Mouse (Mus musculus) midbrain, postnatal 0 days (tissue): Measurements from ENCODE around the gene Uck2. TPM values are rescaled to one million over a fixed set of nuclear protein-coding genes. Genes with fewer than 3 reads are reported as not detected.

Experiments used
- ATAC-seq: fragments of 200-750 bp; cut with Nextera tagmentation; 2 replicates; pipeline ENCODE4 v1.8.0; 2017; ENCODE audit warnings: moderate number of reproducible peaks, mild to moderate bottlenecking, moderate TSS enrichment, moderate library complexity; ENCODE audit not compliant: low FRiP score
- DNase-seq: peaks from one replicate; pipeline ENCODE4 v3.0.0-alpha.2; 2015; ENCODE audit warnings: low spot score
- H3K27ac ChIP-seq: fragments of 300-500 bp; sonication (generic); 2 replicates; pipeline ENCODE4 v1.5.1; 2014; ENCODE audit warnings: low read depth, mild to moderate bottlenecking, low read length, mixed read lengths
- H3K27me3 ChIP-seq: fragments of 300-500 bp; sonication (generic); 2 replicates; pipeline ENCODE4 v1.6.1; 2014; ENCODE audit warnings: low read length, control low read depth, mixed read lengths; ENCODE audit not compliant: insufficient read depth
- H3K36me3 ChIP-seq: fragments of 300-500 bp; sonication (generic); 2 replicates; pipeline ENCODE4 v1.6.1; 2014; ENCODE audit warnings: low read length, control low read depth, mixed read lengths; ENCODE audit not compliant: insufficient read depth
- H3K4me1 ChIP-seq: fragments of 300-500 bp; sonication (generic); 2 replicates; pipeline ENCODE4 v1.6.1; 2014; ENCODE audit warnings: mild to moderate bottlenecking, control low read depth, antibody characterized with exemption, low read length, mixed read lengths; ENCODE audit not compliant: insufficient read depth
- H3K4me2 ChIP-seq: fragments of 300-500 bp; sonication (generic); 2 replicates; pipeline ENCODE4 v1.6.1; 2014; ENCODE audit warnings: low read depth, mild to moderate bottlenecking, low read length, mixed read lengths; ENCODE audit not compliant: poor library complexity, severe bottlenecking
- H3K4me3 ChIP-seq: fragments of 300-500 bp; sonication (generic); 2 replicates; pipeline ENCODE4 v1.5.1; 2014; ENCODE audit warnings: low read depth, mild to moderate bottlenecking, low read length, moderate library complexity
- H3K9ac ChIP-seq: fragments of 300-500 bp; sonication (generic); replicated peaks from 2 replicates; pipeline ENCODE4 v1.6.1; 2014; ENCODE audit warnings: mild to moderate bottlenecking, low read length, moderate library complexity, mixed read lengths; ENCODE audit not compliant: poor library complexity, severe bottlenecking
- H3K9me3 ChIP-seq: fragments of 300-500 bp; sonication (generic); 2 replicates; pipeline ENCODE4 v1.6.1; 2016; ENCODE audit warnings: low read length, control low read depth
- CTCF ChIP-seq: IDR thresholded peaks from 2 replicates; pipeline ENCODE4 v1.5.1; 2016; ENCODE audit warnings: antibody characterized with exemption, mild to moderate bottlenecking
- WGBS: fragments of 180-500 bp; shearing (Covaris S2); extraction: QIAGEN DNeasy Blood & Tissue Kit; methylation state at CpG from one replicate; pipeline ENCODE4 v1.1.7; 2014; 5-methylcytosine and 5-hydroxymethylcytosine counted together
- polyA plus RNA-seq: library from polyadenylated mRNA; unstranded; fragments of >200 nt; fragmentation: Nextera tagmentation; extraction: Ambion mirVana; gene quantifications from 2 replicates; pipeline ENCODE4 v1.2.1, GENCODE M21; 2015
- total RNA-seq: library from RNA; depleted of rRNA; stranded (reverse); fragments of >200 nt; gene quantifications from 2 replicates; pipeline ENCODE4 v1.2.3, GENCODE M21; 2014

The Uck2 gene
- total and polyA plus RNA-seq, 2 experiments from 2014 or later, result 42.7 to 74.2 TPM

DNA sequence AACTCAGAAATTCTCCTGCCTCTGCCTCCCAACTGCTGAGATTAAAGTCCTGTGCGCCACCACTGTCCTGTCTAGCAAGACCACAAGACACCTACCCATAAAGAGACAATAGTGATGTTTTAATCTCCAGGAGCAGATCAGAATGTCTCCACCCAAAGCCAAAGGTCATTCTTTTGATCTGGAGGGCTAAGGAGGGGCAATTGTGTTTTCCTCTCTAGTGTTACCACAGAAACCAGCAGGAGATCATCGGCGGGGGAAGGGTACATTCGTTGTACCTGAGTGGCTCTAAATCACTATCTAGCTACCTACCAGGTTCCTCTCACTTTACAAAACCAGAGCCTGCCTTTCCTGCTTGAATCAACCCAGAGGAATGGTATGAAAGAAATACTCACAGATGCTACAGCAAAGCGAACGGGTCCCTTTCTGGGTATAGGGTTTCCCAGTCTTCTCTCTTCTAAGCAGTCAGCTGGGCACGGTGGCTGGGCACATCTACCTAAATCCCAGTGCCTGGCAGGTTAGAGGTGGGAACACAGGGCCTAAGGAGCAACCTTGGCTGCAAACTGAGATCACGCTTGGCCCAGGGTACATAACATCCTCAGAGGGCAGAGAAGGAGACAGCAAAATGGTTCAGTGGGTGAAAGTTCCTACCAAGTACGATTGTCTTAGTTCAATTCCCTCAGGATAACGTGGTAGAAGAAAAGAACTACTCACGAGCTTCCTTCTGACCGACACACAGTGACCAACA lies 10.3 kb downstream of the Uck2 start:
- no peak for DNase-seq
- Histone ChIP-seq H3K36me3 (no peaks in the 10 kb centered on the region), H3K9ac (no peak overlapping the region), H3K4me2 (no peak overlapping the region), H3K4me3 (no peak overlapping the region), H3K27me3 (no peaks in the 10 kb centered on the region), H3K4me1 (peaks cover 19% of the 10 kb centered on the region), H3K9me3 (no peaks in the 10 kb centered on the region), H3K27ac (no peak overlapping the region)
- no peak for TF ChIP-seq CTCF
- ATAC-seq, result no peak
- WGBS, result 86% methylated on average over 12 of the region's 12 CpGs

DNA sequence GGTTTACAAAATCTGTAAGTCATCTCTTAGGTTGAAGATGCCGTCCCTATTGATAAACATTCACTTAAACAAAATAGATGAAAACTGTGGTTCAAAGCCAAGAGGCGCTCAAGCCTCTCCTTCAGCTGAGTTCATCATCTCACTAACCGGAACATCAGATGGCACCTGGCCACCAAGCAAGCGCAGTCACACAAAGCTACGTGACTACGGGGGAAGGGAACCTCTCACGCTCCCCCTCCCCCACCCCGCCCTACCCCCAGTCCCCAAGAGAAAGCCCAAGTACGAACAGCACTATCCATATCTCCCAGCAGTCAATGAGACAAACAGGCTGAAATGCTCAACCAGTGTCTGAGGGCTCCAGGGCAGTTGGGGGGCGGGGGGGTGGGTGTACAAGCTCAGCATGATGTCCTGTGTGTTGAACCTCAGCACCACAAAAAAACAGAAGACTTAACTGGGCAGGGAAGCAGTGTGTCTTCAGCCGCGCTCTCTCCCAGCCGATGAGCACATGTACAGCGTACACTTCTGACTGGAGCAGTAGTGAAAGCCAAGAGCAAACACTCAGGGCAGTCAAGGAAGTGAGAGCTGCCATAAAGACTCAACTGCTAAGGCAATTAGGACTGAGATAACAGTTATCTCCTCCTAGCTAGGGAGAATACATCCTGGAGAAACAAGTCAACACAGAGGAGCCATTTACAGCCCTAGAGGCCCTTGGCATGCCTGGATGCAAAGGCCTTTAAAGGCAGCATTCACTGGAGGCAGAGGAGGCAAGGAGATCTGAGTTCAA lies 11.5 kb downstream of the Uck2 start:
- H3K27ac ChIP-seq, result no peak overlapping the region
- no peak overlapping the region for H3K9ac ChIP-seq
- peaks cover 21% of the 10 kb centered on the region for H3K4me1 ChIP-seq
- no peak for TF ChIP-seq CTCF
- DNase-seq, result no peak
- H3K4me3 ChIP-seq, result no peak overlapping the region
- H3K4me2 ChIP-seq, result no peak overlapping the region
- H3K9me3 ChIP-seq, result no peaks in the 10 kb centered on the region
- ATAC-seq, result no peak
- 70% methylated on average over 14 of the region's 14 CpGs for WGBS
- no peaks in the 10 kb centered on the region for H3K27me3 ChIP-seq
- no peaks in the 10 kb centered on the region for H3K36me3 ChIP-seq

DNA sequence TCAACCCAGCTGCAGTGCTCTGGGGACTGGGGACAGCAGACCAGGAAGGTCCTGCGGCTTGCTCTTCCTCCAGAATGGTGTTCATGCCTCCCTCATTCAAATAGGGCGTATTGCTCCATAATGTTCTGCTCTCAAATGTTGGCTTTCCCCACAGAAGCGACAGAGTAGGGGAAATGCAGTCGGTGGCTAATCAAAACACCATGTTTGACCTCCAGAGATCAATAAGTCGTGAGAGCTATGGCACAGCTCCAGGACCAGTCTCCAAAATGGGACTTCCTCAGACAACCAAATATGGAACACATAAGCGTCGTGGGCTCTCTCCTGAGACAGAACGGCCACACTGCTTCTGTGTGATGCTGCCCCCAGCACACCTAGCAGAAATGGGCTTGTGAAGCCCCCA lies 13.3 kb downstream of the Uck2 start:
- Histone ChIP-seq H3K4me3 (no peak overlapping the region), H3K9ac (no peak overlapping the region), H3K27ac (no peak overlapping the region), H3K4me2 (no peak overlapping the region), H3K36me3 (no peaks in the 10 kb centered on the region), H3K9me3 (no peaks in the 10 kb centered on the region), H3K27me3 (no peaks in the 10 kb centered on the region), H3K4me1 (peaks cover 21% of the 10 kb centered on the region)
- 63% methylated on average over 8 of the region's 8 CpGs for WGBS
- no peak for TF ChIP-seq CTCF
- ATAC-seq (no peak), DNase-seq (no peak)

DNA sequence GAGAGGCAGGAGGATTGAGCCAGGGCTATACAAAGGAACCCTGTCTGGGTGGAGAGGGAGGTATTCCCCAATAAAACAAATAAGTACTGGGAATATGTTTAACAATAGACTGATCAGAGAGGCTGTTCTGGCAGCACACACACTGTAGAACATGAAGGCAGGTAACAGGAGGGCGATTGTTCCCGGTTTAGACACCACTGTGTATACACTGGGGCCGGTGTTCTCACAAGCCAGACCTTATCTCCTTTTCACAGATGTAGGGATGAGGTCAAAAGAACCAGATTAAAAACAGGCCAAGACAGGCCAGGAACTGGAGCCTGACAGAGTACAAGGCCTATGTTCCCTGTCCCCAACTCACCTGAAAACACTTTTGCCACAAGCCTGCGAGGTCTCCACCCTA lies 13.8 kb downstream of the Uck2 start:
- no peaks in the 10 kb centered on the region for H3K27me3 ChIP-seq
- DNase-seq, result no peak
- no peak overlapping the region for H3K4me3 ChIP-seq
- H3K9ac ChIP-seq, result no peak overlapping the region
- ATAC-seq, result no peak
- H3K27ac ChIP-seq, result no peak overlapping the region
- 39% methylated on average over 4 of the region's 4 CpGs for whole genome bisulfite sequencing
- TF ChIP-seq CTCF, result no peak
- no peaks in the 10 kb centered on the region for H3K36me3 ChIP-seq
- peaks cover 21% of the 10 kb centered on the region for H3K4me1 ChIP-seq
- no peak overlapping the region for H3K4me2 ChIP-seq
- no peaks in the 10 kb centered on the region for H3K9me3 ChIP-seq

DNA sequence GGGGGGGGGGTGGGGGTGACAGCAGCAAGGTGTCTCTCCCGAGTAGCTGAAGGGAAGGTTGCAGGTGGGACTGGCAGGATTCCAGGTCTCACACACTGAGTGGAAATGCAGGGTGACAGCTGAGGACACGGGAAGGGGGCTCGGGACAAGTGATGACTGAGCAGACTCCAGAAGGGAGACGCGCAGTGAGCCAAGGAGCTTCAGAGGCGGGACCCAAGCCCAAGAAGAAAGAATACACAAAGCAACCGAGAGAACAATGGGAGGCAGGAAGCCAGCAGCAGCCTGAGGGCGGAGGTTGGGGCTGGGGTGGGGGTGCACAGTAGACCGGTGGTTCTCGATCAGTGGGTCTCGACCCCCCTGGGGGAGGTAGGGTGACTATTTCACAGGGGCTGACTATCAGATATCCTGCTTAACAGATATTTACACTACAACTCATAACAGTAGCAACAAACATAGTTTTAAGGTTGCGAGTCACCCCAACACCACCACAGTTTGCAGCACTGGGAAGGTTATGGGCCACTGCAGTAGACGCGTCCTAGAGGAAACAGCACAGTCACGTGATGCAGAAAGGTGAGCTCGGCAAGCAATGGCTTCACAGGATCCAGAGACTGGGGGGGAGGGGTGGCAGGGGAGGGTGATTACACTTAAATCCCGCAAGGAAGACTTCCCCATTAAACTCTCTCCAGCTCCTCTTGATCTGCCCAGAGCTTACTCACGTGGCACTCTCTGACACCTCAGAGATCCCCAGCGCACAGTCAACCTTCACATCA lies 14.6 kb downstream of the Uck2 start:
- no peak for TF ChIP-seq CTCF
- Histone ChIP-seq H3K27ac (no peak overlapping the region), H3K4me2 (peak overlapping the region; percentile 35), H3K9ac (0 out of 2 replicates have a peak overlapping the region, but pooled peaks have one; percentile 19), H3K4me1 (peaks cover 21% of the 10 kb centered on the region), H3K9me3 (no peaks in the 10 kb centered on the region), H3K4me3 (peak overlapping the region; percentile 8; the same call in 1 of the 2 replicates), H3K36me3 (no peaks in the 10 kb centered on the region), H3K27me3 (no peaks in the 10 kb centered on the region)
- WGBS, result 7% methylated on average over 19 of the region's 19 CpGs
- ATAC-seq, result peak; percentile 29; the same call in 1 of the 2 replicates
- peak; percentile 65 for DNase-seq
